Mouse (Mus musculus) forebrain, embryonic 12.5 days (tissue): Measurements from ENCODE around the gene Mpp3. TPM values are rescaled to one million over a fixed set of nuclear protein-coding genes. Genes with fewer than 3 reads are reported as not detected.
"Not testable (repeated sequence)": the region's sequence is repeated elsewhere in the genome, so short reads cannot be mapped to it uniquely, and the experiment has no call there.

ENCODE experiments used
- ATAC-seq: fragments of 200-750 bp; cut with Nextera tagmentation; 2 replicates; pipeline ENCODE4 v1.8.0; 2017; ENCODE audit warnings: moderate TSS enrichment; ENCODE audit not compliant: low FRiP score
- H3K27ac ChIP-seq: fragments of 300-500 bp; sonication (generic); 2 replicates; pipeline ENCODE4 v1.5.1; 2016; ENCODE audit warnings: mild to moderate bottlenecking
- H3K27me3 ChIP-seq: fragments of 300-500 bp; sonication (generic); 2 replicates; pipeline ENCODE4 v1.6.1; 2016; ENCODE audit warnings: mild to moderate bottlenecking
- H3K36me3 ChIP-seq: fragments of 300-500 bp; sonication (generic); replicated peaks from 2 replicates; pipeline ENCODE4 v1.6.1; 2016; ENCODE audit warnings: mild to moderate bottlenecking
- H3K4me1 ChIP-seq: fragments of 300-500 bp; sonication (generic); 2 replicates; pipeline ENCODE4 v1.6.1; 2016
- H3K4me2 ChIP-seq: fragments of 300-500 bp; sonication (generic); 2 replicates; pipeline ENCODE4 v1.6.1; 2016; ENCODE audit warnings: mild to moderate bottlenecking, moderate library complexity
- H3K4me3 ChIP-seq: fragments of 300-500 bp; sonication (generic); replicated peaks from 2 replicates; pipeline ENCODE4 v1.5.1; 2016; ENCODE audit warnings: mild to moderate bottlenecking
- H3K9ac ChIP-seq: fragments of 300-500 bp; sonication (generic); 2 replicates; pipeline ENCODE4 v1.6.1; 2016; ENCODE audit warnings: mild to moderate bottlenecking
- H3K9me3 ChIP-seq: fragments of 300-500 bp; sonication (generic); 2 replicates; pipeline ENCODE4 v1.6.1; 2016
- WGBS: fragments of 180-500 bp; shearing (Covaris S2); methylation state at CpG from one replicate; pipeline ENCODE4 v1.1.7; 2016; 5-methylcytosine and 5-hydroxymethylcytosine counted together
- polyA plus RNA-seq: library from polyadenylated mRNA; unstranded; fragments of >200 nt; fragmentation: Nextera tagmentation; extraction: Ambion mirVana; gene quantifications from 2 replicates; pipeline ENCODE4 v1.2.1, GENCODE M21; 2016

Gene Mpp3
- polyA plus RNA-seq, 1 experiment from 2014 or later: 35.7 TPM

DNA sequence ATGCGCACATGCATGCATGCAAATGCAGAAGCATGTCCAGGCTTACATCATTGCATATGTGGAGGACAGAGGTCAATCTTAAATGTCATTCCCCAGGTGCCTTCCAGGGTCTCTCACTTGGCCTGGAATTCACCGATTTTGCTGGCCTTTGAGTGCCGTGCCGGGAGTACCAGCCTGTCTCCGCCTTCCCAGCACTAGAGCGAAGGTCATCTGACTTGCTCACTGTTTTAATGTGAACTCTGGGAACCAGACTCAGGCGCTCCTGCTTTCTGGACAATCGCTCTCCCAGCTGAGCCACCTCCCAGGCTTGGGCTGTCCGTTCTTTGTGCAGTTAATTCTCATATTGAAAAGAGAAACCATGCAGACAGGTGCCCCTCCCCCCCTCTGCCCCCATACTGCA lies 22.0 kb downstream of the Mpp3 start:
- H3K36me3 ChIP-seq: peaks cover 75% of the 10 kb centered on the region
- no peak for ATAC-seq
- peaks cover 28% of the 10 kb centered on the region for H3K4me1 ChIP-seq
- H3K4me2 ChIP-seq: no peak overlapping the region
- H3K27ac ChIP-seq: peak overlapping the region; percentile 46
- H3K9ac ChIP-seq: 0 out of 2 replicates have a peak overlapping the region, but pooled peaks have one; percentile 36
- no peaks in the 10 kb centered on the region for H3K27me3 ChIP-seq
- 66% methylated on average over 9 of the region's 9 CpGs for WGBS
- no peaks in the 10 kb centered on the region for H3K9me3 ChIP-seq
- H3K4me3 ChIP-seq: no peak overlapping the region

DNA sequence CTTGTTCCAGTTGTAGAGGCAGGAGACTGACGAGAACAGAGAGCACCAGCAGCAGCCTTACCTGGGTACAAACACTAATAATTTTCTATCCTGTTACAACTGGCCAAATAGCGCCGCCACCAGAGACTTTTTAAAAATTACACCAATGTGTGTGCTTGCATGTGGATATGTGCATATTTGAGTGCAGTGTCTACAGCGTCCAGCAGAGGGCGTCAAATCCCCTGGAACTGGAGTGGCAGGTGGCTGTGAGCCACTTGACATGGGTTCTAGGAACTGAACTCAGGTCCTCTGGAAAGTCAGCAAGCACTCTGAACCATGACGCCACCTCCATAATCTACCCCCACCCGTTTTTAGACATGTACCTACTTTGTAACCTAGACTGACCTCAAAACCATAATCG lies 24.0 kb downstream of the Mpp3 start:
- ATAC-seq: no peak
- 91% methylated on average over 8 of the region's 8 CpGs for WGBS
- no peak overlapping the region for H3K4me2 ChIP-seq
- H3K27ac ChIP-seq: no peak overlapping the region
- peaks cover 14% of the 10 kb centered on the region for H3K4me1 ChIP-seq
- no peaks in the 10 kb centered on the region for H3K27me3 ChIP-seq
- H3K4me3 ChIP-seq: no peak overlapping the region
- no peak overlapping the region for H3K9ac ChIP-seq
- H3K9me3 ChIP-seq: no peaks in the 10 kb centered on the region
- H3K36me3 ChIP-seq: peaks cover 76% of the 10 kb centered on the region

DNA sequence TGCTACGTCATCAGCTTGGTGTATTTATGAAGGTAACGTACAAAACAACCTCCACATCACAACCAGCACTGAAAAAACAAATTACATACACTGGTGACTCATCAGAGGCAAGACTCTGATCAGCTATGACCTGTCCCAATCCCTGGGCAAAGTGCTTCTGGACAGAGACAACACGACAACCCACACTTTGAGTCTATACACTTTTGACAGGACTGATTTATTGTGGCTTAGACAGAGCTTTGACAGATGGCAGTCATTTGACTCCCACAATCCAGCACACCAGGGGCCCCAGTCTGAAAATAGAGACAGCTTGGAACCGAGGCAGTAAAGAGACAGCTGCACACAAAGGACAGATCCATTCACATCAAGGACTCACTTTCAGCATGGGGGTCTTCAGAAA lies 28.8 kb downstream of the Mpp3 start:
- 62% methylated on average over 4 of the region's 4 CpGs for WGBS
- Histone ChIP-seq H3K36me3 (peaks cover 40% of the 10 kb centered on the region), H3K4me2 (no peak overlapping the region), H3K4me1 (peaks cover 4% of the 10 kb centered on the region; the same call in 1 of the 2 replicates), H3K9ac (no peak overlapping the region), H3K4me3 (no peak overlapping the region), H3K27me3 (no peaks in the 10 kb centered on the region), H3K9me3 (no peaks in the 10 kb centered on the region), H3K27ac (no peak overlapping the region)
- no peak for ATAC-seq

DNA sequence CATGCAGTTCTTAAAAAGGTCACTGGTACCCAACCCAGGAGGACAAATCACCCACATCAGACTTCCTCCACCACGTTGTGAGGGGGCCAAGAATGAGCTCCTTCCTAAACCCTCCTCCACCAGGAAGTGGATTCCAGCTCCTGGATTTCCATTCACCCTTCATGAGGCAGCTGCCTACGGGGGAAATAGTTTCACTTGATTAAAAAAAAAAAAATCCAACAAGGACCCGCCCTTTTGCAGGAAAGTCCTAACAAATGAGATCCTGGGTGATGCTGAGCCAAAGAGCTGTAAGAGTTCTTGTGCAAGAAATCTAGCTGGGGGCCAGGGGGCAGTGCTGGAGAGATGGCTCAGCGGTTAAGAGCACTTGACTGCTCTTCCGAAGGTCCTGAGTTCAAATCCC lies 30.0 kb downstream of the Mpp3 start:
- no peak for ATAC-seq
- H3K4me3 ChIP-seq: no peak overlapping the region
- no peaks in the 10 kb centered on the region for H3K27me3 ChIP-seq
- H3K9me3 ChIP-seq: no peaks in the 10 kb centered on the region
- peaks cover 4% of the 10 kb centered on the region; the same call in 1 of the 2 replicates for H3K4me1 ChIP-seq
- H3K4me2 ChIP-seq: no peak overlapping the region
- no peak overlapping the region for H3K27ac ChIP-seq
- 52% methylated on average over 5 of the region's 5 CpGs for WGBS
- peaks cover 29% of the 10 kb centered on the region for H3K36me3 ChIP-seq
- H3K9ac ChIP-seq: no peak overlapping the region

DNA sequence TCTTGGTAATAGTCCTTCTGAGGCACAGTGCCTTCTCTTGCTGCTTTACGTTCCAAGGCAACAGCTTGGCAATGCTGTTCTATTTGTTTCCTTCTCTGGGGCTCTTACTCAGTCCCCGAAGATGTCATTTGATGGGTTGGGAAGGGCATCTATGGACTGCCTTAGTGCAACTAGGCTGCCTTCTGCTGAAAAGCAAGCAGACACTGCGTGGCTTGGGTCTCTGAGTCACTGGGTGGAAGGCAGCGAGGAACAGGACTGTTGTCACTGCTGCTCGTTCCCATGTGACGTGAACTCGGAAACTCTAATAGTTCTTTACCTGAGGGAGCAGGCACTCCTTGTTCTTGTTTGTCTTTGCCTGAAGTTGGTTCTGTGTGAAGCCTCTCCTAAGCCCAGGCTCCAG lies 32.3 kb downstream of the Mpp3 start:
- ATAC-seq: no peak
- WGBS: 91% methylated on average over 7 of the region's 7 CpGs
- Histone ChIP-seq H3K27ac (no peak overlapping the region), H3K4me1 (peaks cover 4% of the 10 kb centered on the region; the same call in 1 of the 2 replicates), H3K9ac (no peak overlapping the region), H3K36me3 (peaks cover 15% of the 10 kb centered on the region), H3K4me2 (no peak overlapping the region), H3K27me3 (0 out of 2 replicates have a peak, but pooled peaks cover 6% of the 10 kb centered on the region), H3K9me3 (no peaks in the 10 kb centered on the region), H3K4me3 (no peak overlapping the region)

DNA sequence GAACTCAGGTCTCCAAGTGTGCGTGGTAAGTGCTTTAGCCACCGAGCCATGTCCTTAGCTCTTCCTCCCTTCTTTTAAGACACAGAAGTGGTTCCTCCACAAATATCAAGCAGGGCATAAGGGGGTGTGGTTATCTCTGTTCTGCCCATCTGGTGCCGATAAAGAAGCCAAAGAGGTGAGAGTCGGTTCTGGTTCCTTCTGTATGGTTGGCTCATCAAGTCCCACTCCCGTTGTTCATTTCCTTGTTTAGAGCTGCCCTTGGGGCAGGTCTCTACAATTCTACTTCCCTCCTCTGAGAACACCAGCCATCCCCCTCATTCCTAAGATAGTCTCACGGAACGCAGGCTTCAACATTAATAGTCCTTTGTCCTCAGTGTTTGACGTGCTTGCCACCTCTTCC lies 34.2 kb downstream of the Mpp3 start:
- Histone ChIP-seq H3K4me1 (no peaks in the 10 kb centered on the region), H3K4me3 (no peak overlapping the region)

GRCm38 (mm10) chr11:101992411-101992810 lies 35.9 kb downstream of the Mpp3 start:
- Histone ChIP-seq H3K36me3 (peaks cover 6% of the 10 kb centered on the region), H3K9me3 (no peaks in the 10 kb centered on the region), H3K27ac (no peak overlapping the region), H3K4me1 (no peaks in the 10 kb centered on the region), H3K9ac (no peak overlapping the region), H3K27me3 (0 out of 2 replicates have a peak, but pooled peaks cover 6% of the 10 kb centered on the region), H3K4me3 (no peak overlapping the region), H3K4me2 (no peak overlapping the region)
- 88% methylated on average over 7 of the region's 7 CpGs for WGBS
- ATAC-seq: no peak

More for the DNA sequence above, 34.2 kb downstream of the Mpp3 start:
- no peak for ATAC-seq
- WGBS: 86% methylated on average over 8 of the region's 8 CpGs
- Histone ChIP-seq H3K4me2 (no peak overlapping the region), H3K9me3 (no peaks in the 10 kb centered on the region), H3K36me3 (peaks cover 6% of the 10 kb centered on the region), H3K27ac (no peak overlapping the region), H3K27me3 (0 out of 2 replicates have a peak, but pooled peaks cover 6% of the 10 kb centered on the region), H3K9ac (no peak overlapping the region)

GRCm38 (mm10) chr11:101991813-101992212 lies 36.4 kb downstream of the Mpp3 start:
- Histone ChIP-seq H3K27ac (no peak overlapping the region), H3K4me2 (no peak overlapping the region), H3K27me3 (peaks cover 11% of the 10 kb centered on the region), H3K4me1 (0 out of 2 replicates have a peak, but pooled peaks cover 3% of the 10 kb centered on the region), H3K4me3 (no peak overlapping the region), H3K9me3 (no peaks in the 10 kb centered on the region), H3K36me3 (peaks cover 6% of the 10 kb centered on the region; the same call in 1 of the 2 replicates), H3K9ac (no peak overlapping the region)
- WGBS: 84% methylated on average over 3 of the region's 3 CpGs
- ATAC-seq: no peak

GRCm38 (mm10) chr11:101990244-101990643 lies 38.0 kb downstream of the Mpp3 start:
- ATAC-seq: no peak
- Histone ChIP-seq H3K27ac (no peak overlapping the region), H3K4me1 (peaks cover 7% of the 10 kb centered on the region; the same call in 1 of the 2 replicates), H3K4me2 (no peak overlapping the region), H3K9ac (no peak overlapping the region), H3K9me3 (no peaks in the 10 kb centered on the region), H3K36me3 (no peaks in the 10 kb centered on the region), H3K4me3 (no peak overlapping the region), H3K27me3 (peaks cover 16% of the 10 kb centered on the region)
- 89% methylated on average over 3 of the region's 3 CpGs for WGBS

- H3K4me2 ChIP-seq: no peak within 1 kb of the TSS
Observed at GRCm38 (mm10) chr11:101986913-101987312, 41.3 kb downstream of the Mpp3 start, which contains the start of gene Dusp3. Gene Dusp3, minus strand, starts transcription at chr11:101987013.

GRCm38 (mm10) chr11:101985990-101986389 lies 42.3 kb downstream of the Mpp3 start:
- ATAC-seq: peak; percentile 40; the same call in 1 of the 2 replicates
- Histone ChIP-seq H3K9me3 (no peaks in the 10 kb centered on the region), H3K4me1 (peaks cover 25% of the 10 kb centered on the region), H3K36me3 (no peaks in the 10 kb centered on the region), H3K9ac (no peak overlapping the region), H3K4me2 (no peak overlapping the region), H3K4me3 (no peak overlapping the region), H3K27me3 (peaks cover 15% of the 10 kb centered on the region), H3K27ac (no peak overlapping the region)
- WGBS: 11% methylated on average over 10 of the region's 10 CpGs

More at GRCm38 (mm10) chr11:101986913-101987312, 41.3 kb downstream of the Mpp3 start, which contains the start of gene Dusp3:
- ATAC-seq: no peak
- Histone ChIP-seq H3K9ac (no peak within 1 kb of the TSS), H3K36me3 (no peaks in the 10 kb centered on the region), H3K9me3 (no peaks in the 10 kb centered on the region), H3K27ac (no peak within 1 kb of the TSS), H3K4me1 (peaks cover 25% of the 10 kb centered on the region), H3K4me3 (no peak within 1 kb of the TSS), H3K27me3 (peaks cover 15% of the 10 kb centered on the region)
- 75% methylated on average over 3 of the region's 3 CpGs for WGBS

- ATAC-seq, H3K27ac ChIP-seq, H3K4me2 ChIP-seq, H3K9ac ChIP-seq, H3K9me3 ChIP-seq, H3K36me3 ChIP-seq, H3K4me3 ChIP-seq: not testable (repeated sequence)
- Histone ChIP-seq H3K27me3 (peaks cover 15% of the 10 kb centered on the region), H3K4me1 (peaks cover 25% of the 10 kb centered on the region)
- WGBS: 73% methylated on average over 6 of the region's 6 CpGs
Observed at GRCm38 (mm10) chr11:101985450-101985849, 42.8 kb downstream of the Mpp3 start.
